Mouse (Mus musculus) yolk sac, embryonic 10.5 days (tissue): Measurements from ENCODE around the gene Olfr798.

ENCODE experiments used
- DNase-seq: peaks from one replicate; pipeline ENCODE4 v3.0.0-alpha.2; 2017; ENCODE audit warnings: low spot score

The Olfr798 gene

GRCm38 (mm10) chr10:129627834-129628233, at the start of gene Olfr798:
Gene Olfr798, minus strand, starts transcription at chr10:129627934.
- no peak for DNase-seq

- no peak for DNase-seq
Observed at GRCm38 (mm10) chr10:129673765-129674164, 46.0 kb upstream of the Olfr798 start, which contains the start of gene Olfr801. Gene Olfr801, minus strand, starts transcription at chr10:129673865.

GRCm38 (mm10) chr10:129657394-129657793, 29.7 kb upstream of the Olfr798 start, which contains the start of gene Olfr800:
Gene Olfr800, plus strand, starts transcription at chr10:129657694.
- no peak for DNase-seq

GRCm38 (mm10) chr10:129651763-129652162, 24.0 kb upstream of the Olfr798 start:
- DNase-seq = no peak

- no peak for DNase-seq
Observed at GRCm38 (mm10) chr10:129637184-129637583, 9.4 kb upstream of the Olfr798 start, which contains the start of gene Olfr799. Gene Olfr799, plus strand, starts transcription at chr10:129637484.

- no peak for DNase-seq
Observed at GRCm38 (mm10) chr10:129623251-129623650, 4.5 kb downstream of the Olfr798 start.

GRCm38 (mm10) chr10:129621724-129622123, 6.0 kb downstream of the Olfr798 start:
- DNase-seq = no peak

GRCm38 (mm10) chr10:129612470-129612869, 15.3 kb downstream of the Olfr798 start, which contains the start of gene Olfr796:
Gene Olfr796, minus strand, starts transcription at chr10:129612570.
- no peak for DNase-seq

- no peak for DNase-seq
Observed at GRCm38 (mm10) chr10:129577066-129577465, 50.7 kb downstream of the Olfr798 start.
